Mouse (Mus musculus) liver, embryonic 15.5 days (tissue): ENCODE data around the gene Eng. TPM values are rescaled to one million over a fixed set of nuclear protein-coding genes. Genes with fewer than 3 reads are reported as not detected.

Experiments
- ATAC-seq: fragments of 200-750 bp; cut with Nextera tagmentation; 2 replicates; pipeline ENCODE4 v1.8.0; 2017; ENCODE audit warnings: moderate number of reproducible peaks, mild to moderate bottlenecking, moderate library complexity; ENCODE audit not compliant: insufficient read depth
- H3K27ac ChIP-seq: fragments of 300-500 bp; sonication (generic); replicated peaks from 2 replicates; pipeline ENCODE4 v1.5.1; 2015; ENCODE audit warnings: mild to moderate bottlenecking, inconsistent platforms
- H3K27me3 ChIP-seq: fragments of 300-500 bp; sonication (generic); 2 replicates; pipeline ENCODE4 v1.6.1; 2015; ENCODE audit warnings: mild to moderate bottlenecking, inconsistent platforms
- H3K36me3 ChIP-seq: fragments of 300-500 bp; sonication (generic); replicated peaks from 2 replicates; pipeline ENCODE4 v1.6.1; 2015; ENCODE audit warnings: moderate library complexity, mild to moderate bottlenecking, inconsistent platforms
- H3K4me1 ChIP-seq: fragments of 300-500 bp; sonication (generic); replicated peaks from 2 replicates; pipeline ENCODE4 v1.6.1; 2015; ENCODE audit warnings: inconsistent platforms
- H3K4me2 ChIP-seq: fragments of 300-500 bp; sonication (generic); 2 replicates; pipeline ENCODE4 v1.6.1; 2015; ENCODE audit warnings: moderate library complexity, mild to moderate bottlenecking, inconsistent platforms
- H3K4me3 ChIP-seq: fragments of 300-500 bp; sonication (generic); replicated peaks from 2 replicates; pipeline ENCODE4 v1.5.1; 2015; ENCODE audit warnings: mild to moderate bottlenecking, inconsistent platforms
- H3K9ac ChIP-seq: fragments of 300-500 bp; sonication (generic); 2 replicates; pipeline ENCODE4 v1.6.1; 2015; ENCODE audit warnings: moderate library complexity, mild to moderate bottlenecking, inconsistent platforms
- H3K9me3 ChIP-seq: fragments of 300-500 bp; sonication (generic); replicated peaks from 2 replicates; pipeline ENCODE4 v1.6.1; 2016; ENCODE audit warnings: inconsistent platforms
- WGBS: fragments of 180-500 bp; shearing (Covaris S2); methylation state at CpG from one replicate; pipeline ENCODE4 v1.1.7; 2015; ENCODE audit warnings: mixed read lengths; ENCODE audit not compliant: insufficient replicate concordance; 5-methylcytosine and 5-hydroxymethylcytosine counted together
- polyA plus RNA-seq: library from polyadenylated mRNA; unstranded; fragments of >200 nt; fragmentation: Nextera tagmentation; extraction: Ambion mirVana; gene quantifications from 2 replicates; pipeline ENCODE4 v1.2.1, GENCODE M21; 2015

Gene Eng
- polyA plus RNA-seq, 1 experiment from 2014 or later = 23.5 TPM

- Histone ChIP-seq H3K4me3 (no peak overlapping the region), H3K9ac (no peak overlapping the region), H3K27ac (no peak overlapping the region), H3K4me2 (no peak overlapping the region), H3K4me1 (peaks cover 9% of the 10 kb centered on the region; the same call in 1 of the 2 replicates), H3K9me3 (no peaks in the 10 kb centered on the region), H3K27me3 (no peaks in the 10 kb centered on the region), H3K36me3 (peaks cover 65% of the 10 kb centered on the region)
- no peak for ATAC-seq
- WGBS = 71% methylated on average over 14 of the region's 14 CpGs
Observed at GRCm38 (mm10) chr2:32682721-32683417, 36.5 kb downstream of the Eng start.

- Histone ChIP-seq H3K4me3 (no peak overlapping the region), H3K36me3 (peaks cover 68% of the 10 kb centered on the region), H3K27me3 (no peaks in the 10 kb centered on the region), H3K9me3 (no peaks in the 10 kb centered on the region), H3K9ac (no peak overlapping the region), H3K4me2 (no peak overlapping the region), H3K4me1 (peaks cover 9% of the 10 kb centered on the region; the same call in 1 of the 2 replicates), H3K27ac (no peak overlapping the region)
- no peak for ATAC-seq
- 86% methylated on average over 10 of the region's 10 CpGs for WGBS
Observed at GRCm38 (mm10) chr2:32683701-32684100, 37.3 kb downstream of the Eng start.

- no peak for ATAC-seq
Observed at GRCm38 (mm10) chr2:32684681-32685428, 38.5 kb downstream of the Eng start.

GRCm38 (mm10) chr2:32685807-32686206, 39.4 kb downstream of the Eng start:
- ATAC-seq = no peak

More at GRCm38 (mm10) chr2:32684681-32685428, 38.5 kb downstream of the Eng start:
- Histone ChIP-seq H3K4me1 (peaks cover 17% of the 10 kb centered on the region), H3K9ac (no peak overlapping the region), H3K27ac (no peak overlapping the region), H3K36me3 (peaks cover 68% of the 10 kb centered on the region), H3K27me3 (no peaks in the 10 kb centered on the region), H3K4me3 (no peak overlapping the region), H3K4me2 (no peak overlapping the region), H3K9me3 (no peaks in the 10 kb centered on the region)
- 73% methylated on average over 15 of the region's 15 CpGs for WGBS

GRCm38 (mm10) chr2:32686640-32687039, 40.2 kb downstream of the Eng start:
- no peak overlapping the region for H3K9ac ChIP-seq
- H3K4me3 ChIP-seq = no peak overlapping the region
- peaks cover 67% of the 10 kb centered on the region for H3K36me3 ChIP-seq
- H3K9me3 ChIP-seq = no peaks in the 10 kb centered on the region
- H3K4me1 ChIP-seq = peaks cover 26% of the 10 kb centered on the region
- H3K27me3 ChIP-seq = no peaks in the 10 kb centered on the region
- H3K27ac ChIP-seq = no peak overlapping the region
- H3K4me2 ChIP-seq = no peak overlapping the region
- no peak for ATAC-seq
- 82% methylated on average over 6 of the region's 6 CpGs for WGBS

More at GRCm38 (mm10) chr2:32685807-32686206, 39.4 kb downstream of the Eng start:
- no peak overlapping the region for H3K4me2 ChIP-seq
- no peak overlapping the region for H3K4me3 ChIP-seq
- WGBS = 76% methylated on average over 3 of the region's 3 CpGs
- no peak overlapping the region for H3K27ac ChIP-seq
- peaks cover 18% of the 10 kb centered on the region for H3K4me1 ChIP-seq
- peaks cover 68% of the 10 kb centered on the region for H3K36me3 ChIP-seq
- H3K27me3 ChIP-seq = no peaks in the 10 kb centered on the region
- H3K9me3 ChIP-seq = no peaks in the 10 kb centered on the region
- H3K9ac ChIP-seq = no peak overlapping the region

- H3K4me2 ChIP-seq = no peak overlapping the region
- H3K36me3 ChIP-seq = peaks cover 58% of the 10 kb centered on the region
- 75% methylated on average over 8 of the region's 8 CpGs for WGBS
- no peak overlapping the region for H3K27ac ChIP-seq
- no peaks in the 10 kb centered on the region for H3K9me3 ChIP-seq
- H3K4me3 ChIP-seq = no peak overlapping the region
- ATAC-seq = no peak
- no peaks in the 10 kb centered on the region for H3K27me3 ChIP-seq
- H3K9ac ChIP-seq = no peak overlapping the region
- H3K4me1 ChIP-seq = peaks cover 31% of the 10 kb centered on the region
Observed at GRCm38 (mm10) chr2:32687562-32687961, 41.2 kb downstream of the Eng start.

GRCm38 (mm10) chr2:32689420-32689819, 43.0 kb downstream of the Eng start:
- 22% methylated on average over 5 of the region's 5 CpGs for WGBS
- ATAC-seq = no peak

GRCm38 (mm10) chr2:32691041-32691440, 44.6 kb downstream of the Eng start:
- Histone ChIP-seq H3K4me2 (peak overlapping the region; percentile 18; the same call in 1 of the 2 replicates), H3K4me1 (peaks cover 57% of the 10 kb centered on the region), H3K9me3 (no peaks in the 10 kb centered on the region), H3K27ac (no peak overlapping the region), H3K4me3 (no peak overlapping the region), H3K27me3 (no peaks in the 10 kb centered on the region), H3K9ac (no peak overlapping the region; the same call in 1 of the 2 replicates), H3K36me3 (peaks cover 25% of the 10 kb centered on the region)
- ATAC-seq = no peak
- 67% methylated on average over 11 of the region's 11 CpGs for WGBS

More at GRCm38 (mm10) chr2:32689420-32689819, 43.0 kb downstream of the Eng start:
- Histone ChIP-seq H3K4me3 (no peak overlapping the region), H3K27ac (no peak overlapping the region), H3K4me2 (no peak overlapping the region), H3K9me3 (no peaks in the 10 kb centered on the region), H3K27me3 (no peaks in the 10 kb centered on the region), H3K9ac (no peak overlapping the region), H3K4me1 (peaks cover 49% of the 10 kb centered on the region), H3K36me3 (peaks cover 41% of the 10 kb centered on the region)

GRCm38 (mm10) chr2:32692496-32692895, 46.1 kb downstream of the Eng start:
- 82% methylated on average over 14 of the region's 14 CpGs for WGBS
- peak overlapping the region; percentile 71 for H3K4me3 ChIP-seq
- H3K36me3 ChIP-seq = peaks cover 11% of the 10 kb centered on the region
- H3K4me1 ChIP-seq = peaks cover 53% of the 10 kb centered on the region
- H3K27me3 ChIP-seq = no peaks in the 10 kb centered on the region
- ATAC-seq = no peak
- H3K9me3 ChIP-seq = no peaks in the 10 kb centered on the region
- peak overlapping the region; percentile 98 for H3K4me2 ChIP-seq
- peak overlapping the region; percentile 78; the same call in 1 of the 2 replicates for H3K9ac ChIP-seq
- H3K27ac ChIP-seq = peak overlapping the region; percentile 74; the same call in 1 of the 2 replicates

- Histone ChIP-seq H3K27ac (peak overlapping the region; percentile 74), H3K4me3 (peak overlapping the region; percentile 71), H3K4me1 (peaks cover 53% of the 10 kb centered on the region), H3K36me3 (peaks cover 3% of the 10 kb centered on the region), H3K9me3 (no peaks in the 10 kb centered on the region), H3K27me3 (no peaks in the 10 kb centered on the region), H3K9ac (peak overlapping the region; percentile 78), H3K4me2 (peak overlapping the region; percentile 98)
- WGBS = 7% methylated on average over 7 of the region's 7 CpGs
- ATAC-seq = no peak
Observed at GRCm38 (mm10) chr2:32693282-32693681, 46.9 kb downstream of the Eng start.

- under 1% methylated on average over 51 of the region's 51 CpGs for WGBS
- Histone ChIP-seq H3K36me3 (no peaks in the 10 kb centered on the region), H3K9me3 (no peaks in the 10 kb centered on the region), H3K27me3 (no peaks in the 10 kb centered on the region), H3K4me2 (peak overlapping the region; percentile 98), H3K27ac (peak overlapping the region; percentile 74), H3K4me3 (peak overlapping the region; percentile 71), H3K9ac (peak overlapping the region; percentile 78), H3K4me1 (peaks cover 53% of the 10 kb centered on the region)
- peak; percentile 94 for ATAC-seq
Observed at GRCm38 (mm10) chr2:32693823-32694411, 47.5 kb downstream of the Eng start.
